Mouse (Mus musculus) testis, adult 2 months (tissue): ENCODE data around the gene Aadac.

Experiments
- CTCF ChIP-seq: fragments of 200-500 bp; IDR thresholded peaks from 2 replicates; pipeline ENCODE4 v1.5.1; 2012; ENCODE audit warnings: low read depth, mild to moderate bottlenecking, inconsistent platforms, low read length, moderate library complexity; ENCODE audit not compliant: control insufficient read depth, insufficient read depth, insufficient replicate concordance
- POLR2A ChIP-seq: fragments of 200-500 bp; IDR thresholded peaks from 2 replicates; pipeline ENCODE4 v1.6.1; 2012; ENCODE audit warnings: low read depth, mild to moderate bottlenecking, inconsistent platforms, low read length, moderate library complexity; ENCODE audit not compliant: control insufficient read depth

GRCm38 (mm10) chr3:60057070-60057808 is 31.7 kb downstream of the Aadac start:
- no peak for TF ChIP-seq POLR2A
- no peak for TF ChIP-seq CTCF
